Mouse (Mus musculus) embryonic facial prominence, embryonic 13.5 days (tissue): ENCODE data around the gene Il12b. TPM values are rescaled to one million over a fixed set of nuclear protein-coding genes. Genes with fewer than 3 reads are reported as not detected.
A peak's percentile ranks its signal among the peaks of the same experiment; 100 is the strongest.

Source experiments
- ATAC-seq: fragments of 200-750 bp; cut with Nextera tagmentation; 2 replicates; pipeline ENCODE4 v1.8.0; 2017; ENCODE audit warnings: low read depth; ENCODE audit not compliant: insufficient number of reproducible peaks, insufficient read depth, low FRiP score, low TSS enrichment
- H3K27ac ChIP-seq: fragments of 300-500 bp; sonication (generic); 2 replicates; pipeline ENCODE4 v1.5.1; 2015; ENCODE audit warnings: moderate library complexity, mild to moderate bottlenecking, inconsistent platforms
- H3K27me3 ChIP-seq: fragments of 300-500 bp; sonication (generic); 2 replicates; pipeline ENCODE4 v1.6.1; 2015; ENCODE audit warnings: mild to moderate bottlenecking, inconsistent platforms
- H3K36me3 ChIP-seq: fragments of 300-500 bp; sonication (generic); 2 replicates; pipeline ENCODE4 v1.6.1; 2015; ENCODE audit warnings: mild to moderate bottlenecking, inconsistent platforms
- H3K4me1 ChIP-seq: fragments of 300-500 bp; sonication (generic); 2 replicates; pipeline ENCODE4 v1.6.1; 2015; ENCODE audit warnings: inconsistent platforms
- H3K4me2 ChIP-seq: fragments of 300-500 bp; sonication (generic); 2 replicates; pipeline ENCODE4 v1.6.1; 2015; ENCODE audit warnings: moderate library complexity, mild to moderate bottlenecking, inconsistent platforms
- H3K4me3 ChIP-seq: fragments of 300-500 bp; sonication (generic); 2 replicates; pipeline ENCODE4 v1.5.1; 2015; ENCODE audit warnings: mild to moderate bottlenecking, inconsistent platforms
- H3K9ac ChIP-seq: fragments of 300-500 bp; sonication (generic); 2 replicates; pipeline ENCODE4 v1.6.1; 2015; ENCODE audit warnings: mild to moderate bottlenecking, inconsistent platforms
- H3K9me3 ChIP-seq: fragments of 300-500 bp; sonication (generic); 2 replicates; pipeline ENCODE4 v1.6.1; 2016; ENCODE audit warnings: inconsistent platforms
- WGBS: fragments of 180-500 bp; shearing (Covaris S2); methylation state at CpG from one replicate; pipeline ENCODE4 v1.1.7; 2015; ENCODE audit warnings: mixed read lengths; 5-methylcytosine and 5-hydroxymethylcytosine counted together
- polyA plus RNA-seq: library from polyadenylated mRNA; unstranded; fragments of >200 nt; fragmentation: Nextera tagmentation; extraction: Ambion mirVana; gene quantifications from 2 replicates; pipeline ENCODE4 v1.2.1, GENCODE M21; 2015

Gene Il12b
- polyA plus RNA-seq, 1 experiment from 2014 or later: not detected

GRCm38 (mm10) chr11:44393101-44393810 lies 6.6 kb upstream of the Il12b start:
- H3K4me1 ChIP-seq: peaks cover 7% of the 10 kb centered on the region; the same call in 1 of the 2 replicates
- WGBS: 70% methylated on average over 8 of the region's 8 CpGs
- no peaks in the 10 kb centered on the region for H3K9me3 ChIP-seq
- ATAC-seq: no peak
- no peak overlapping the region for H3K9ac ChIP-seq
- H3K27me3 ChIP-seq: no peaks in the 10 kb centered on the region
- no peak overlapping the region for H3K27ac ChIP-seq
- no peaks in the 10 kb centered on the region for H3K36me3 ChIP-seq
- H3K4me3 ChIP-seq: no peak overlapping the region
- no peak overlapping the region for H3K4me2 ChIP-seq

- Histone ChIP-seq H3K4me1 (peaks cover 3% of the 10 kb centered on the region; the same call in 1 of the 2 replicates), H3K9ac (no peak overlapping the region), H3K27me3 (no peaks in the 10 kb centered on the region), H3K36me3 (no peaks in the 10 kb centered on the region), H3K4me3 (no peak overlapping the region), H3K27ac (no peak overlapping the region), H3K4me2 (no peak overlapping the region), H3K9me3 (no peaks in the 10 kb centered on the region)
- no peak for ATAC-seq
- 93% methylated on average over 4 of the region's 4 CpGs for WGBS
These were observed 4.5 kb upstream of the Il12b start for GRCm38 (mm10) chr11:44395401-44395800.

- ATAC-seq: no peak
- Histone ChIP-seq H3K36me3 (no peaks in the 10 kb centered on the region), H3K9me3 (no peaks in the 10 kb centered on the region), H3K4me1 (peaks cover 5% of the 10 kb centered on the region; the same call in 1 of the 2 replicates), H3K27me3 (no peaks in the 10 kb centered on the region), H3K4me2 (no peak overlapping the region), H3K4me3 (no peak overlapping the region), H3K27ac (no peak overlapping the region), H3K9ac (no peak overlapping the region)
- 74% methylated on average over 3 of the region's 3 CpGs for WGBS
These were observed 2.3 kb upstream of the Il12b start for GRCm38 (mm10) chr11:44397551-44397950.

- ATAC-seq: no peak
- Histone ChIP-seq H3K27ac (no peak overlapping the region), H3K4me1 (peaks cover 5% of the 10 kb centered on the region; the same call in 1 of the 2 replicates), H3K36me3 (no peaks in the 10 kb centered on the region), H3K9ac (no peak overlapping the region), H3K4me3 (no peak overlapping the region; the same call in 1 of the 2 replicates), H3K27me3 (no peaks in the 10 kb centered on the region), H3K9me3 (no peaks in the 10 kb centered on the region), H3K4me2 (peak overlapping the region; percentile 70)
- WGBS: 72% methylated on average over 6 of the region's 6 CpGs
These were observed 1.5 kb upstream of the Il12b start for GRCm38 (mm10) chr11:44398356-44398755.

- Histone ChIP-seq H3K9ac (peak overlapping the region; percentile 62), H3K36me3 (no peaks in the 10 kb centered on the region), H3K9me3 (no peaks in the 10 kb centered on the region), H3K27me3 (no peaks in the 10 kb centered on the region), H3K4me3 (peak overlapping the region; percentile 44), H3K4me1 (peaks cover 5% of the 10 kb centered on the region; the same call in 1 of the 2 replicates), H3K27ac (no peak overlapping the region), H3K4me2 (peak overlapping the region; percentile 70)
- no peak for ATAC-seq
- 1% methylated on average over 20 of the region's 20 CpGs for WGBS
These were observed 1.1 kb upstream of the Il12b start for GRCm38 (mm10) chr11:44398782-44399225.

GRCm38 (mm10) chr11:44401635-44402548 lies 2.0 kb downstream of the Il12b start:
- Histone ChIP-seq H3K36me3 (no peaks in the 10 kb centered on the region), H3K4me1 (peaks cover 5% of the 10 kb centered on the region; the same call in 1 of the 2 replicates), H3K4me3 (no peak overlapping the region), H3K27me3 (no peaks in the 10 kb centered on the region), H3K27ac (no peak overlapping the region), H3K9me3 (no peaks in the 10 kb centered on the region), H3K4me2 (no peak overlapping the region), H3K9ac (no peak overlapping the region)
- 31% methylated on average over 5 of the region's 5 CpGs for WGBS
- no peak for ATAC-seq

- Histone ChIP-seq H3K4me2 (no peak overlapping the region), H3K4me1 (peaks cover 2% of the 10 kb centered on the region; the same call in 1 of the 2 replicates), H3K4me3 (no peak overlapping the region), H3K9me3 (no peaks in the 10 kb centered on the region), H3K27ac (no peak overlapping the region), H3K9ac (no peak overlapping the region), H3K27me3 (no peaks in the 10 kb centered on the region), H3K36me3 (no peaks in the 10 kb centered on the region)
- WGBS: 91% methylated on average over 4 of the region's 4 CpGs
- ATAC-seq: no peak
These were observed 5.2 kb downstream of the Il12b start for GRCm38 (mm10) chr11:44405113-44405512.

- 9% methylated on average over 1 of the region's 1 CpGs for WGBS
- H3K27ac ChIP-seq: no peak overlapping the region
- H3K9me3 ChIP-seq: no peaks in the 10 kb centered on the region
- no peak for ATAC-seq
- H3K27me3 ChIP-seq: no peaks in the 10 kb centered on the region
- H3K9ac ChIP-seq: no peak overlapping the region
- peaks cover 2% of the 10 kb centered on the region; the same call in 1 of the 2 replicates for H3K4me1 ChIP-seq
- H3K36me3 ChIP-seq: no peaks in the 10 kb centered on the region
- no peak overlapping the region for H3K4me2 ChIP-seq
- no peak overlapping the region for H3K4me3 ChIP-seq
These were observed 6.1 kb downstream of the Il12b start for GRCm38 (mm10) chr11:44405961-44406360.

- no peaks in the 10 kb centered on the region for H3K27me3 ChIP-seq
- no peak overlapping the region for H3K9ac ChIP-seq
- H3K4me3 ChIP-seq: no peak overlapping the region
- H3K4me1 ChIP-seq: peaks cover 2% of the 10 kb centered on the region; the same call in 1 of the 2 replicates
- no peaks in the 10 kb centered on the region for H3K9me3 ChIP-seq
- no peak for ATAC-seq
- H3K27ac ChIP-seq: no peak overlapping the region
- 55% methylated on average over 5 of the region's 5 CpGs for WGBS
- H3K36me3 ChIP-seq: no peaks in the 10 kb centered on the region
- no peak overlapping the region for H3K4me2 ChIP-seq
These were observed 6.6 kb downstream of the Il12b start for GRCm38 (mm10) chr11:44406457-44406856.

GRCm38 (mm10) chr11:44408626-44409025 lies 8.8 kb downstream of the Il12b start:
- H3K27me3 ChIP-seq: no peaks in the 10 kb centered on the region
- no peak overlapping the region for H3K27ac ChIP-seq
- WGBS: 22% methylated on average over 5 of the region's 5 CpGs
- H3K9ac ChIP-seq: no peak overlapping the region
- H3K4me2 ChIP-seq: no peak overlapping the region
- ATAC-seq: no peak
- no peak overlapping the region for H3K4me3 ChIP-seq
- H3K36me3 ChIP-seq: no peaks in the 10 kb centered on the region
- no peaks in the 10 kb centered on the region for H3K9me3 ChIP-seq
- no peaks in the 10 kb centered on the region for H3K4me1 ChIP-seq

- no peaks in the 10 kb centered on the region for H3K27me3 ChIP-seq
- no peak overlapping the region for H3K4me3 ChIP-seq
- no peak overlapping the region for H3K9ac ChIP-seq
- H3K27ac ChIP-seq: no peak overlapping the region
- H3K9me3 ChIP-seq: no peaks in the 10 kb centered on the region
- H3K36me3 ChIP-seq: no peaks in the 10 kb centered on the region
- no peak for ATAC-seq
- H3K4me1 ChIP-seq: no peaks in the 10 kb centered on the region
- WGBS: 54% methylated on average over 3 of the region's 3 CpGs
- no peak overlapping the region for H3K4me2 ChIP-seq
These were observed 10.6 kb downstream of the Il12b start for GRCm38 (mm10) chr11:44410413-44410812.
